Mouse (Mus musculus): ENCODE results near the gene Gm49325. TPM values are rescaled to one million over a fixed set of nuclear protein-coding genes. Genes with fewer than 3 reads are reported as not detected.
A peak's percentile ranks its signal among the peaks of the same experiment; 100 is the strongest.

Gene Gm49325
- total RNA-seq (2021) = 1 to 10 TPM; 8.4 to 8.6 TPM
- long read RNA-seq, experiment 1, partial matches to known transcripts = 0 of 13 reads
- long read RNA-seq, experiment 1, other reads (novel, unspliced or antisense) = 13 of 13 reads
- long read RNA-seq, experiment 2 = 0 reads

DNA sequence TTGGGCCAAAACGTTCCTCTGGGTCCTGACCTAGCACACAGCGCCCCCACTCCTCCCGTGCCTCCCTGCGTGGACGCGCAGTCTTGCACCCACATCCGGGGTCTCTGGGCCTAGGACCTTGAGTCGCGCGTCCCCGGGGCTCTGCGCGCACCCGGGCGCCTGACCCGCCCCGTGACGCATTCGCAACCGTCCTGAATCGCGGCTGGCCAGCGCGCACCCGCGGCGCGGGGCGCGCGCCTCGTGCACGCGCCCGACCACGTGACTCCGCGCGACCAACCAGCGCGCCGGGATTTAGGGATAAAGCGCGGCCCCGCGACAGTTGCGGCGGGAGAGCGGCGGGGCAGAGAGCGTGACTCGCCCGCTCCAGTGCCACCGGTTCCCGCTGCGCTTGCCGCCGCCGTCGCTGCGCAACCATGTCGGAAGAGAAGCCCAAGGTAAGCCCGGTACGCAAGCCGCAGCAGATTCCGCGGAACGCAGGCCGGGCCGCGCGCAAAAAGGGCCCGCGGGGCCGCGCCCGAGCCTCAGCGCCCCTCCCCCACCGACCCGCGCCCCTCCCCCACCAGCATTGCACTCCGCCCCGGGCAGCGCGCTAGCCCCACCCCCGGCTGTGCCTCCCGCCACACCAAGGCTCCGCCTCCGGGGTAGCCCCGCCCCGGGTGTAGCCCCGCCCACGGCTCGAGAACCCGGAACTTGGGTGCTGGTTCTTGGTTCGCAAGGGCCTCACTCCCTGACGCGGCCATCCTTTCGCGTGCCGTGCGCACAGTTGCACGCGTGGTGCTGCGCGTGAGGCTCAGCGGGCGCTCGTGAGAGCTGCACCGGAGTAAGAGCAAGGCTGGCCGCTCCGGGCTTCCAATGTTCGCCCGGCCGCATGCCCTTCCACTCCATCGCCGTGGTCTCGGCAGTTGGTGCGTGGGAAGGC, at the start of gene Gm49325, which contains the start of gene Sumo3:
Gm49325 (plus strand) TSS at position 290 of the 919 bp plus-strand sequence.
Sumo3 (plus strand) TSS at position 190 of the 919 bp plus-strand sequence.
- DNase-seq = peak; percentile 98
- intact Hi-C loops (cut with DNase I) = no loop called here
- peak within 1 kb of the TSS; percentile 79 for H3K4me3 ChIP-seq
- peak within 1 kb of the TSS; percentile 99 for H3K27ac ChIP-seq
- TF ChIP-seq CTCF (IDR thresholded peaks at IDR 0.05) = no peak; the same call in 1 of the 2 replicates

DNA sequence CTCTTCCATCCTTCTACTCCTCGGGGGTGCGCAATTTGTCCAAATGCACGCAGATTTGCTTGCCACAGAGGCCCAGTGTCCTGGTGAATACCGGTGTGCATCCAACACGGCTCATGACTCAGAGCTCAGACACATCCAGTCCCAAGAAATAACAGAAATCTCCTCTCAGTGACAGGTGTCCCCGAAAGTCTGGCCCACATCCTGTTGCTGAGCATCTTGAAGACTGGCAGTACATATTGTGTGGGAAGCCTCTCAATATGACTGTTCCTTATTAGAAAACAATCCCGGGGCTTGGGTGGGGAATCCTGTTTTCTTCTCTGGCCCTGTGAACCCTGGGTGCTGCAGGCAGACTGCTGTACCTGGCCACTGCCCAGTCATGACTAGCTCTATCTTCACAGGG, 49.4 kb upstream of the Gm49325 start:
- intact Hi-C loops (cut with DNase I) = no loop called here
- no peak for TF ChIP-seq CTCF (IDR thresholded peaks at IDR 0.05)
- no peak for DNase-seq
- no peak overlapping the region for H3K27ac ChIP-seq
- H3K4me3 ChIP-seq = no peak overlapping the region

DNA sequence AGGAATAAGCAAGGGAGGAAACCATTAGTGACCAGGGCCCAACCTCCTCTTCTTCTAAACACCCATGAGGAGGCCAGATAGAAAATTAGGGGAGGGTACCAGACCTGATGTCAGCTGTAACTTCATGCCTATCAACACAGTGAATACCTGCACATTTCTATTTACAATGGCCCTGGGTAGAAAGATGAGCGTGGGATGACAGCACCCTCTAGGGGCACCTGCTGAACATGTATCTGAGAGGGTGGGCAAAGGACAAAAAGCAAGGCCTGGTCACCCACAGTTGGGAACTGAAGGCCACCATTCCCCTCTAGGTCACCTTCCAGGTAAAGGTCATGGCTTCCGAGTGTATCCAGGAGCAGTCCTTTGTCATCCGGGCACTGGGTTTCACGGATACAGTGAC, 48.4 kb upstream of the Gm49325 start:
- no peak for DNase-seq
- no peak overlapping the region for H3K27ac ChIP-seq
- peak; percentile 55 for TF ChIP-seq CTCF (IDR thresholded peaks at IDR 0.05)
- H3K4me3 ChIP-seq = no peak overlapping the region
- intact Hi-C loops (cut with DNase I) = no loop called here

- no peak for TF ChIP-seq CTCF (IDR thresholded peaks at IDR 0.05)
- intact Hi-C loops (cut with DNase I) = no loop called here
- no peak overlapping the region for H3K27ac ChIP-seq
- DNase-seq = no peak
- H3K4me3 ChIP-seq = no peak overlapping the region
These were observed 45.9 kb upstream of the Gm49325 start for GRCm38 (mm10) chr10:77560090-77560489.

DNA sequence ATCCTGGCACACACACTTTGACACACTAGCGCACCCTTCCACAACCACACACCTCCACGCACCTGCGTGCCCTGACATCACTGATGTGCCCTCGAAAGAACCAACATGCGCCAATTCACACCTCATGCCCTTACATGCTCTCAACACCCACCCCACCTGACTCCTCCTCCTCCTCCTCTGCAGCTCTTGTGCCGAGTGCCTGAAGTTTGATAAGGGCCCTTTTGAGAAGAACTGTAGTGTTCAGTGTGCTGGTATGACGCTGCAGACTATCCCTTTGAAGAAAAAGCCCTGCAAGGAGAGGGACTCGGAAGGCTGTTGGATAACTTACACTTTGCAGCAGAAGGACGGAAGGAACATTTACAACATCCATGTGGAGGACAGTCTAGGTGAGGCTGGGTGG, 45.2 kb upstream of the Gm49325 start:
- TF ChIP-seq CTCF (IDR thresholded peaks at IDR 0.05) = no peak
- intact Hi-C loops (cut with DNase I) = no loop called here
- no peak for DNase-seq
- no peak overlapping the region for H3K27ac ChIP-seq
- no peak overlapping the region for H3K4me3 ChIP-seq

DNA sequence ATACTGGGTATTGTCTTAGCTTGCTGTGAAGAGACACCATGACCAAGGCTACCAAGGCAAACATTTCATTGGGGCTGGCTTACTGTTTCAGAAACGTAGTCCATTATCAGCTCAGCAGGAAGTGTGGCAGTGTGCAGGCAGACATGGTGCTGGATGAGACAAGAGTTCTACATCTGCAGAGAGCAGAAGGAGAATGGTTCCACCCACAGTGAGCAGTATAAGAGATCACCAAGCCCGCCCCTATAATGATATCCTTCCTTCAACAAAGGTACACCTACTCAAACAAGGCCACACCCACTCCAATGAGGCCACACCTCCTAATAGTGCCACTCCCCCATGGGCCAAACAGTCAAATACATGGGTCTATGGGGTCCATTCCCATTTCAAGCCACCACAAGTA, 44.5 kb upstream of the Gm49325 start:
- no peak overlapping the region for H3K27ac ChIP-seq
- intact Hi-C loops (cut with DNase I) = no loop called here
- TF ChIP-seq CTCF (IDR thresholded peaks at IDR 0.05) = no peak

GRCm38 (mm10) chr10:77565005-77565404, 41.0 kb upstream of the Gm49325 start:
- H3K27ac ChIP-seq = no peak overlapping the region
- H3K4me3 ChIP-seq = no peak overlapping the region
- no peak for TF ChIP-seq CTCF (IDR thresholded peaks at IDR 0.05)
- no peak for DNase-seq
- intact Hi-C loops (cut with DNase I) = no loop called here

More for the DNA sequence above, 44.5 kb upstream of the Gm49325 start:
- no peak for DNase-seq
- no peak overlapping the region for H3K4me3 ChIP-seq

DNA sequence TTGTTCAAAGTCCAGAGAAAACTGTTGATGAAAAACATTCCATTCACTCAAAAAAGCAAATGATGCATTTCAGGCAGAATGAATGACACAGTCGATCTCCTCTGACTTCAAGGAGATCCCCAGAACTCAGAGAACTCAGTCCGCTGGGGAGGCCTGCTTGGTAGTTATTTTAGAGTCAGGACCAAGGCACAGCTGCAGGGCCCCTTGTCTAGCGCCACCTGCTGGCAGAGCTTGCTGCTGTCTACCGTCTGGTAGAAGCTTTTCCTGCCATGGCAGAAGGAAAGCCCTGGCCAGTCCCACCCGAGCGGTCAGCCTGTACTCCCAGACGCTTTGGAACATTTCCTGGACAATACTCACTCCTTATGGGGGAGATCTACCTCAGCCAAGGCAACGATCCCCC, 39.3 kb upstream of the Gm49325 start:
- peak; percentile 94 for DNase-seq
- intact Hi-C loops (cut with DNase I) = loop anchor here (1.0 kb wide), 1 partner anchor 49 kb away; no protein-coding TSS in a partner anchor
- no peak; the same call in 1 of the 2 replicates for TF ChIP-seq CTCF (IDR thresholded peaks at IDR 0.05)
- no peak overlapping the region for H3K4me3 ChIP-seq
- no peak overlapping the region for H3K27ac ChIP-seq

DNA sequence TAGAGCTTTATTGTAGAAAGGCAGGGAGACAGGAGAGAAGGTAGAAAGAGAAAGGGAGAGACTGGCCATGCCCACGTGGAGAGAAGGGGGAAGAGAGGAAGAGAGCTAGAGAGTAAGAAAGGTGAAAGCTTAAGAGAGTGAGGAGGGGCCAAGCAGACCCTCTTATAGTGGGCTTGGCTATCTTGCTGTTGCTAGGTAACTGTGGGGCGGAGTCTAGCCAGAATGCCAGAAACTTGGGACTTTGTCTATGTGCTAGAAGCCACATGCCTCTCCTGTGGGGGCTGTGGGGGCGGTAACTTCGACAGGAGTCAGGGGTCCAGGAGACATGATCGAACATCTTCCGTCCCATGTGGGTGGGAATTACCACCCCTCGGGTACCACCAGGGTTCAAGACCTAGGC, 36.5 kb upstream of the Gm49325 start:
- no peak for DNase-seq
- intact Hi-C loops (cut with DNase I) = no loop called here
- Histone ChIP-seq H3K4me3 (no peak overlapping the region), H3K27ac (no peak overlapping the region)
- no peak for TF ChIP-seq CTCF (IDR thresholded peaks at IDR 0.05)

DNA sequence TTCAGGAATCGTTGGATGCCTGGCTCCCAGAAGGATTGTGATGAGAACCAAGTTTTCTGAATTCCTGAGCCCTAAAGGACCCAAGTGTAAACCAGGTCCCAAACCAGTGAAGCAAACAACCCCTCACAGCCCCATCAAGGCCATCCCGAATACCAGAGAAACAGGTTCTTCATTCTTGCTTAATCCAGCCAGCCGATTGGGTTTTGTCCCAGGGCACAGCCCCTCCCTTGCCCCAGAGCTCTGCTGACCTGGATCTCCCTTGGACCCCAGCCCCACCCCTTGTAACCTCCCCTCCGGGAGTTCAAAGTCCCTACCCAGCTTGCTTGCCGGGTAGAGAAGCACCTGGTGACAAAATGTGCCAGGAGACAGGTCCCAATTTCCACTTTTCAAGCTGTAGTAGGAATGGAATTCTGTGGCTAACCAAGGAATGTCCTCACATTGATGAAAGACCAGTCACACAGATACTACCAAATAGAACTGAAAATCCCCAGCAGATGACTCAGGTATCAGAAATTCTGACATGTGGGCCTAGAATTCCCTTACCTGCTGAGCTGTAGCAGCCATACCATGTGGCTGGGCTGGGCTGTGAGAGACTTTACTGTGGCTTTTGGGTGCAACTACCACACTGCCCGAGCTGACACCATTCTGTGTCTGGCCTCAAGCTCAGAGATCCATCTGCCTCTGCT, 35.9 kb upstream of the Gm49325 start:
- intact Hi-C loops (cut with DNase I) = loop anchor here (10.0 kb wide), 1 partner anchor 1545 kb away; no protein-coding TSS in a partner anchor
- H3K4me3 ChIP-seq = no peak overlapping the region
- H3K27ac ChIP-seq = no peak overlapping the region
- no peak for TF ChIP-seq CTCF (IDR thresholded peaks at IDR 0.05)
- no peak for DNase-seq

GRCm38 (mm10) chr10:77572225-77572624, 33.8 kb upstream of the Gm49325 start:
- no peak for DNase-seq
- intact Hi-C loops (cut with DNase I) = loop anchor here (10.0 kb wide), 1 partner anchor 1547 kb away; no protein-coding TSS in a partner anchor
- H3K27ac ChIP-seq = no peak overlapping the region
- TF ChIP-seq CTCF (IDR thresholded peaks at IDR 0.05) = peak; percentile 27
- H3K4me3 ChIP-seq = no peak overlapping the region

GRCm38 (mm10) chr10:77573162-77573561, 32.8 kb upstream of the Gm49325 start:
- no peak for DNase-seq
- Histone ChIP-seq H3K27ac (no peak overlapping the region), H3K4me3 (no peak overlapping the region)
- intact Hi-C loops (cut with DNase I) = loop anchor here (10.0 kb wide), 1 partner anchor 1548 kb away; no protein-coding TSS in a partner anchor
- TF ChIP-seq CTCF (IDR thresholded peaks at IDR 0.05) = no peak
